Mouse (Mus musculus): ENCODE data around the gene Ak2.

DNA sequence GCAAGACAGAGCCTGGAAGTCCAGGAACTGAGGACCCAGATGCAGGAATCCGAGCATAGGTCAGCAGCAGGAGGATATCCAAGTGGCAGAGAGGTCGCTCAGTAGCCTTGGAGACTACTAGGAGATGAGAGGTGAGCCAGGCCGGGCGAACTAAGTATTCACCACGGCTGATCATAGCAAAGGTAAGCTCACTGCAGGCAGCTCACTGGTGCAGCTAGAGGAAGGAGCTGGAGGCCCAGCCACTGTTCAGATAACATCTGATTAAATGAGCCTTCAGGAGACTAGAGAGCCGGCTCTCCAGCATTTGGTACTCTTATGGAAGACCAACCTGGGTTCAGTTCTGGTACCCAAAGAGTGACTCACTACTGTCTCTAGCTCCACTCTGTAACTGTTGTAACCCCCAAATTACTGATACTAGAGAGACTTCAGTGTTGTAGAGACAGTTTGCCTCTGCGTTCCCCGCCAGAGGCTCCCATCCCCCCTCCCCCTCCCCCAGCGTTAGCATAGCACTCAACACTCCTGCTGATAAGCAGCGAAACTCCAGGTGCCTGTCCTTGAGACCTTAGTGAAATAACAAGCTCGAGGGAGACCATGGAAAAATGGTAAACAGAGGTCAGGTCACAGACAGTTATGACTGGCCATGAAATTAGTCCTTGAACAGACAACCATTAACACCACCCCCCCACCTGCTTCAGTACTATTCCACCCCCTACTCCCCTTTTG lies 59.9 kb downstream of the Ak2 start:
- no peak for TF ChIP-seq POLR2A (IDR thresholded peaks at IDR 0.05; ENCODE audit: extremely low read depth, insufficient read depth, low read length)
- TF ChIP-seq CTCF (IDR thresholded peaks at IDR 0.05; ENCODE audit: low read depth, low read length) = no peak

Data from liver, adult 2 months (tissue).